Mouse (Mus musculus): Measurements from ENCODE around the gene Pxylp1. TPM values are rescaled to one million over a fixed set of nuclear protein-coding genes. Genes with fewer than 3 reads are reported as not detected.
A peak's percentile ranks its signal among the peaks of the same experiment; 100 is the strongest.

Gene Pxylp1
- polyA plus RNA-seq, 1 experiment from 2014 or later = 26.8 TPM

DNA sequence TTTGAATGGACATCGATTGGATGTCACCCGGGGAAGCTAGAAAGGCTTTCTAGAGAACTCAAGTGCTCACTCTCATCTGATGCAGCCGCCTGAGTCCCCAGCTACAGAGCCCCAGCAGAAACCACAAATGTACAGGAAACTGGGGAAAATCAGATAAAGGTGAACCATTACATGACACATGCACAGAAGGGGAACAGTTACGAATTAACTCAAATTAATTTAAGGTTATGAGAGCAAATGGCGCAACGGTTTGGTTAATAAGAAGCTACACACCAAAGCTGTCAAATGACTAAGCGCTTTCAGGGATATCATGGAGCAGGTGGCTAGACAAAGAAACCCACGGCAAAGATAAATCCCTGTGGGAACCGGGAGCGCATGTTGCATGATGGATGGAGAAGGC lies 104.7 kb downstream of the Pxylp1 start:
- ATAC-seq (peak; percentile 38), DNase-seq (ENCODE audit: low read depth, low spot score) (peak; percentile 92)
- no peak for TF ChIP-seq CTCF (IDR thresholded peaks at IDR 0.05)
- no peaks in the 10 kb centered on the region for H3K27me3 ChIP-seq
- in situ Hi-C loops (cut with MboI; ENCODE audit: low pct_unique_long_range_greater_than_20kb) = loop anchor here (5.0 kb wide), 1 partner anchor 75 kb away; no protein-coding TSS in a partner anchor
- POLR2A ChIA-PET = interaction anchor here (0.8 to 1.3 kb wide), 4 partner anchors 12 to 112 kb away, joined by 3 to 4 read pairs (median 3); no protein-coding TSS in a partner anchor
- CTCF ChIA-PET = interaction anchor here (0.9 to 1.7 kb wide), 5 partner anchors 9 to 73 kb away, joined by 3 to 7 read pairs (median 3); no protein-coding TSS in a partner anchor

DNA sequence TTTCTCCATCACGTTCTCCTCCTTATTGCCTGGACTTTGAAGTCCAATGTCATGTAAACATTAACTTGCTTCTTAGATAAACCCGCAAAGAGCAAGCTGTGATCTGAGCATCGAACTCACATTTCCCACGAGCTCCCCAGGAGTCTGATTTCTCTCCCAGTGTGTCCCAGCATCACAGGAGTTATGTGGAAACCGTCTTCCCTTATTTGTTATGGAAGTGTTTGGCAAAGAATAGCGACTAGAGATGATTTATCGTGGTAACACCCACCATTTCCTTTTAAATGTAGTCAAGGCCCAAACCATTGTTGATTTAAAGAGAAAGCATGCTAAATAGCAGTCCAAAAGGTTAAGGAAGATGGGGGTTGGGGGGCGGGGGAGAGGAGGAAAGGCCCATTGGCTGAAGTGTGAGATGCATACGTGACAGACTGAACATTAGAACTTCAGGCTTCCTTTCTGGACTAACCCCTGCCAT lies 106.6 kb downstream of the Pxylp1 start:
- ChIA-PET CTCF (no interaction called here), POLR2A (interaction anchor here (0.7 kb wide), 1 partner anchor 64 kb away, joined by 4 read pairs; no protein-coding TSS in a partner anchor)
- H3K27me3 ChIP-seq = no peaks in the 10 kb centered on the region
- ATAC-seq (no peak), DNase-seq (ENCODE audit: low read depth, low spot score) (no peak)
- TF ChIP-seq CTCF (IDR thresholded peaks at IDR 0.05) = no peak
- in situ Hi-C loops (cut with MboI; ENCODE audit: low pct_unique_long_range_greater_than_20kb) = loop anchor here (5.0 kb wide), 1 partner anchor 76 kb away; no protein-coding TSS in a partner anchor

DNA sequence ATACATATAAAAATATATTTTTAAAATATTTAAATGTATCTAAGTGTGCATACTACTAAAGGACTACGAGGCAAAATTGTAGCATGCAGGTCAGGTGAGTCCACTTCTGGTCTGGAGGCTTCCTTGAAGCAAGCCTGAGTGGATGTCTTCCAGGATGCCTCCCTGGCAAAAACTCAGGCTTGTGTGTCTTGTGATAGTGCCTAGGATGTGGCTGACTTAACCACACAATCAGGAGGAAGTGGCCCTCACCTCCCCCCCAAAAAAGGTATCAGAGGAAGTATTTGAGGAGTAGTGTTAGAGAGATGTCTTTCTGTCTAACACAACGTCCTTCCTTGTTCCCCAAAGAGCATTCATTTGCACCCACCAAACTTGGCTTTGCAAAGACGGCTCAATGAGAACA lies 107.3 kb downstream of the Pxylp1 start:
- TF ChIP-seq CTCF (IDR thresholded peaks at IDR 0.05) = no peak
- ChIA-PET CTCF (no interaction called here), POLR2A (interaction anchor here (0.7 kb wide), 1 partner anchor 65 kb away, joined by 4 read pairs; no protein-coding TSS in a partner anchor)
- H3K27me3 ChIP-seq = no peaks in the 10 kb centered on the region
- ATAC-seq = no peak
- in situ Hi-C loops (cut with MboI; ENCODE audit: low pct_unique_long_range_greater_than_20kb) = loop anchor here (5.0 kb wide), 1 partner anchor 77 kb away; no protein-coding TSS in a partner anchor
- no peak for DNase-seq (ENCODE audit: low read depth, low spot score)

DNA sequence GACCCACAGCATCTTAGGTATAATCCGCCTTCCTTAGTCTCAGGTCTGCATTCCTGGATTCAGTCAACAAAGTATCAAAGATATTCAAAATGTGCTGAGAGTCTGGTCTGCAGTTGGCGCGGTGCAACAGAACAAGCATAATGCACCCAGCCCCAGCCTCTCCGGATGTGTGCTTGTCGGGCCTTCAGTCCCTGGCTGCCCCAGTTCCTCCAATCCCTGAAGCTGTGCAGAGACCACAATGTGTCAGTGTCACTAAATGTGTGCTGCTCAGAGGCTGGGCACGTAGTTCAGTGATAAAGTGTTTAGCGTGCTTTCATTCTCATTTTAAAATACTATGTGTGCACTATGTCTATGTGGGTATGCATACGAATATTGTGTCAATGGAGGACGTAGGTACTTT lies 108.8 kb downstream of the Pxylp1 start:
- ChIA-PET POLR2A (no interaction called here), CTCF (interaction anchor here (1.3 kb wide), 1 partner anchor 27 kb away, joined by 3 read pairs; no protein-coding TSS in a partner anchor)
- no peaks in the 10 kb centered on the region for H3K27me3 ChIP-seq
- DNase-seq (ENCODE audit: low read depth, low spot score) (no peak), ATAC-seq (no peak)
- in situ Hi-C loops (cut with MboI; ENCODE audit: low pct_unique_long_range_greater_than_20kb) = no loop called here
- TF ChIP-seq CTCF (IDR thresholded peaks at IDR 0.05) = no peak

DNA sequence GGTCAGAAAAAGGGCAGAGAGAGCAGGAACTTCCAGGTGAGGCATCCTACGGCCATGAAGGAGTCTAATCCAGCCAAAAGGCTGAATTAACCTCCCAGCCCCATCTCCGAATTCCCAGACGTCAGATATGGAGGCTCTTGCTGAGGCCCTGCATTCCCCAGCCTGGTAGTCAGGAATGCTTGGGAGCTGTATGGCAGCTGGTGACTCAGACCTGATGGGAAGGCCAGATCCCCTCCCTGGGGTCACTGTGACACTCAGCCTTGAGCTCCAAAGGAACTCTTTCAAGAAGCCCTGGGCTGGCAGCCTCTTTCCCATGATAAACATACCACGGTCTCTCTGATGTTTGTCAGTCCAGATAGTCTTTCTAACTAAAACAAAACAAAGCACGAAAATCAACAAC lies 109.2 kb downstream of the Pxylp1 start:
- DNase-seq (ENCODE audit: low read depth, low spot score) (peak; percentile 80), ATAC-seq (peak; percentile 51)
- ChIA-PET CTCF (interaction anchor here (1.3 kb wide), 1 partner anchor 27 kb away, joined by 3 read pairs; no protein-coding TSS in a partner anchor), POLR2A (interaction anchor here (0.6 kb wide), 1 partner anchor 399 kb away, joined by 4 read pairs; no protein-coding TSS in a partner anchor)
- in situ Hi-C loops (cut with MboI; ENCODE audit: low pct_unique_long_range_greater_than_20kb) = no loop called here
- H3K27me3 ChIP-seq = no peaks in the 10 kb centered on the region
- no peak for TF ChIP-seq CTCF (IDR thresholded peaks at IDR 0.05)

DNA sequence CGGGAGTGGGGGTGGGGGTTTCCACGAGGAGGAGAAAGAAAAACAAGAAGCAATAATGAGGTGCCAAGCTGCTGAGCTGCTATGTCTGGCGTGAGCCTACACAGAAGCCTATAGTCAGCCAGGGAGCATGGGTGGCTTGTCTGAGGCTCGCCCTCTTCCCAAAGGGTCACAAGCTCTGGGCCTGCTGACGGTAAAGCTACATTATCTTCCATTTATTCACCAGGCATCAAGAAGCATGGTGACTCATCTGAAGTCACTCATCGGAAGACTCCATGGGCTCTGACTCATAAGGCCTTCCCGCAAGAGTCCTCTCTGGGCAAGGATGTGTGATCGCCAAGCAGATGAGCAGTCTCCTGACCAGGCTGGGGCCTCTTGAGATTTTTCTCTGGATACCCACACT lies 110.4 kb downstream of the Pxylp1 start:
- peak; percentile 95 for DNase-seq (ENCODE audit: low read depth, low spot score)
- in situ Hi-C loops (cut with MboI; ENCODE audit: low pct_unique_long_range_greater_than_20kb) = no loop called here
- no peaks in the 10 kb centered on the region for H3K27me3 ChIP-seq
- no peak for TF ChIP-seq CTCF (IDR thresholded peaks at IDR 0.05)
- ChIA-PET CTCF (interaction anchor here (0.6 to 1.2 kb wide), 4 partner anchors 8 to 104 kb away, joined by 3 read pairs; no protein-coding TSS in a partner anchor), POLR2A (interaction anchor here (0.9 to 1.6 kb wide), 2 partner anchors 9 to 15 kb away, joined by 7 to 8 read pairs; no protein-coding TSS in a partner anchor)
- peak; percentile 77 for ATAC-seq

Other genes with a start within 250 kb of the Pxylp1 start
- gene Zbtb38, start 139.8 kb downstream of the Pxylp1 start, polyA plus RNA-seq (2021) = 59.2 TPM
- 19.0 TPM for gene Spsb4, start 126.2 kb upstream of the Pxylp1 start, polyA plus RNA-seq (2021)
- gene Slc25a36, start 218.5 kb upstream of the Pxylp1 start, polyA plus RNA-seq (2021) = 96.5 TPM